Mouse (Mus musculus): ENCODE measurements around the gene Rbms2. TPM values are rescaled to one million over a fixed set of nuclear protein-coding genes. Genes with fewer than 3 reads are reported as not detected.
A peak's percentile ranks its signal among the peaks of the same experiment; 100 is the strongest.

The Rbms2 gene
- polyA plus RNA-seq, 1 experiment from 2014 or later = 27.0 TPM

DNA sequence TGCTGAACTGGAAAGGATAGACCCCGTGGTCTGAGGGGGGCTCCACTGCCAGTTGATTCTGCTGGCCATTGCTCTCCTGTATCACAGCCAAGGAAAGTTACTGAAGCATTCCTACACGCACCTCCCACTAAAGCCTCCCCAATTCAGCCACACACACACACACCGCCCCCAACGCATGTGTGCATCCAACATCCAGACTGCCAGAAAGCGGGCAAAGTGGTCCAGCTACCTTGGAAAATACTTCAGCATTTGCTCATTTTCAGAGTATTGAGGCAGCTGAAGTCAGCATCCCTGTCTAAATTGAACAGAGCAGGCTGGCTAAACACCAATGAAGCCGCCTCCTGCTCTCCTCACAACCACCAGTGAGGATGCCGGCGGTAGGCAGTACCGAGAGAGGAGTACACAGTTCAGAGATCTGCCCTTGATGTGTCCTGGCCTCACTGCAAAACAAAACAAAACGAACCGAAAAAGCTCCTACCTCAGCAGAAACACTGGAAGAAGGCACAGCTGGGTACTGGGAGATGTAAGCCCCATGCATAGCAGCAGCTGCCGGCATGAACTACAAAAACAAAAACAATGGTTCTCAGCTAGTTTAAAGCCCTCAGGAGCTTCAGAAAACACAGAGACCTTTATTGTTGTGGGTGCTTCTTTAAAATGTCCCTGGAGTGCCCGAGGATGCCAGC lies 46.3 kb downstream of the Rbms2 start:
- TF ChIP-seq CTCF (IDR thresholded peaks at IDR 0.05; ENCODE audit: low read depth) = no peak
- no peak overlapping the region for H3K4me3 ChIP-seq (replicated peaks; ENCODE audit: low read depth, low read length)
- no peaks in the 10 kb centered on the region for H3K4me1 ChIP-seq (replicated peaks; ENCODE audit: insufficient read depth, low read length)
- H3K27me3 ChIP-seq (ENCODE audit: insufficient read depth, low read length) = no peaks in the 10 kb centered on the region
- DNase-seq (ENCODE audit: low spot score) (peak; percentile 38), ATAC-seq (replicated peaks; ENCODE audit: low FRiP score, low read depth) (peak; percentile 18; the same call in 1 of the 2 replicates)
- H3K9me3 ChIP-seq (replicated peaks; ENCODE audit: low read length) = no peaks in the 10 kb centered on the region
- H3K4me2 ChIP-seq (ENCODE audit: low read length) = no peak overlapping the region
- WGBS = 38% methylated on average over 13 of the region's 13 CpGs
- H3K27ac ChIP-seq = peak overlapping the region; percentile 50; the same call in 1 of the 2 replicates
- H3K36me3 ChIP-seq (ENCODE audit: insufficient read depth, low read length) = peaks cover 55% of the 10 kb centered on the region; the same call in 1 of the 2 replicates
- no peak overlapping the region for H3K9ac ChIP-seq (ENCODE audit: low read depth, low read length)

DNA sequence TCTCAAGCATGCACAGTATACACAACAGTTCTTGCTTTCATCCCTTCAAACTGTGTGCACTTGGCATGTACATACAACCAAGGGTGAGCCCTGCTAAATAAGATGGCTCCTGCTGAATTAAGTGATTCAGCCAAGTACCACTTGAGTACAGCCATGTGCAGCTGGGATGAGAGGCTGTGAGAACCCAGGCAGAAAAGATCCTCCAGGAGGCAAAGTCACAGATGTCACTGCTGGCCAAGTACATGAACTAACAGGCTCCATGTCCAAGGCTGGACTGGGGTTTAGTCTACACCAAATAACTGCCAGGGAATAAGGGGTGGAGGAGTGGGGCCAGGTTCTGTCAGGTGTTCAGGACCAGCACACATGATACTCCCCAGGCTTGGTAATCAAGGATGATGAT lies 48.3 kb downstream of the Rbms2 start:
- Histone ChIP-seq H3K9me3 (replicated peaks; ENCODE audit: low read length) (no peaks in the 10 kb centered on the region), H3K9ac (ENCODE audit: low read depth, low read length) (no peak overlapping the region), H3K4me3 (replicated peaks; ENCODE audit: low read depth, low read length) (no peak overlapping the region), H3K27me3 (ENCODE audit: insufficient read depth, low read length) (no peaks in the 10 kb centered on the region), H3K27ac (no peak overlapping the region), H3K4me2 (ENCODE audit: low read length) (no peak overlapping the region), H3K4me1 (replicated peaks; ENCODE audit: insufficient read depth, low read length) (no peaks in the 10 kb centered on the region), H3K36me3 (ENCODE audit: insufficient read depth, low read length) (peaks cover 61% of the 10 kb centered on the region)
- no peak for DNase-seq (ENCODE audit: low spot score)
- TF ChIP-seq CTCF (IDR thresholded peaks at IDR 0.05; ENCODE audit: low read depth) = no peak
- ATAC-seq (replicated peaks; ENCODE audit: low FRiP score, low read depth) = no peak

DNA sequence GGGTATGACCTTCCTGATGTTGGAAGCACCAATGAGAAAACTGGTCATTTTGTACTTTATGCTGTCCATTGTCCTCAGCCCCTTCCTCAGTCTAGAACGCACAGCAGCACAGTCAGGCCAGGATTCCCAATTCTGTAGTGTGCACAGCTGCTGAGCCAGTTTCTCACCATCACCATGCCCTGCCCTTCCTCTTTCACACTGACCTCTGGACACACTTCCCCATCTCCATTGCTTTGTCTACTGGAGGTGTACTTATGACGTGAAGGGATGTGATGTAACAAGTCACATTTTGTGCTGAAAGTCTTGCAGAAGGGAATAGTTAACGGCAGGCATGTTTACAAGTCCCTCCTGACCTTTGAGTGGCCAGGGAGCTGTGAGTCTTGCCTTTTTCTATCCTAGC lies 48.8 kb downstream of the Rbms2 start:
- H3K9ac ChIP-seq (ENCODE audit: low read depth, low read length) = no peak overlapping the region
- ATAC-seq (replicated peaks; ENCODE audit: low FRiP score, low read depth) (no peak), DNase-seq (ENCODE audit: low spot score) (no peak)
- WGBS = 71% methylated on average over 3 of the region's 3 CpGs
- no peak overlapping the region for H3K4me2 ChIP-seq (ENCODE audit: low read length)
- no peak overlapping the region for H3K27ac ChIP-seq
- no peak for TF ChIP-seq CTCF (IDR thresholded peaks at IDR 0.05; ENCODE audit: low read depth)
- peaks cover 66% of the 10 kb centered on the region for H3K36me3 ChIP-seq (ENCODE audit: insufficient read depth, low read length)
- H3K9me3 ChIP-seq (replicated peaks; ENCODE audit: low read length) = no peaks in the 10 kb centered on the region
- no peaks in the 10 kb centered on the region for H3K27me3 ChIP-seq (ENCODE audit: insufficient read depth, low read length)
- no peak overlapping the region for H3K4me3 ChIP-seq (replicated peaks; ENCODE audit: low read depth, low read length)
- H3K4me1 ChIP-seq (replicated peaks; ENCODE audit: insufficient read depth, low read length) = no peaks in the 10 kb centered on the region

GRCm38 (mm10) chr10:128128143-128128542 lies 52.0 kb downstream of the Rbms2 start:
- no peak for TF ChIP-seq CTCF (IDR thresholded peaks at IDR 0.05; ENCODE audit: low read depth)
- 79% methylated on average over 8 of the region's 8 CpGs for WGBS
- H3K4me1 ChIP-seq (replicated peaks; ENCODE audit: insufficient read depth, low read length) = no peaks in the 10 kb centered on the region
- H3K27me3 ChIP-seq (ENCODE audit: insufficient read depth, low read length) = no peaks in the 10 kb centered on the region
- H3K4me3 ChIP-seq (replicated peaks; ENCODE audit: low read depth, low read length) = no peak overlapping the region
- no peaks in the 10 kb centered on the region for H3K9me3 ChIP-seq (replicated peaks; ENCODE audit: low read length)
- ATAC-seq (replicated peaks; ENCODE audit: low FRiP score, low read depth) (no peak), DNase-seq (ENCODE audit: low spot score) (no peak)
- H3K4me2 ChIP-seq (ENCODE audit: low read length) = no peak overlapping the region
- H3K36me3 ChIP-seq (ENCODE audit: insufficient read depth, low read length) = peaks cover 80% of the 10 kb centered on the region
- H3K27ac ChIP-seq = 0 out of 2 replicates have a peak overlapping the region, but pooled peaks have one; percentile 2
- no peak overlapping the region for H3K9ac ChIP-seq (ENCODE audit: low read depth, low read length)

GRCm38 (mm10) chr10:128127497-128127896 lies 52.6 kb downstream of the Rbms2 start:
- 72% methylated on average over 5 of the region's 5 CpGs for WGBS

GRCm38 (mm10) chr10:128125951-128126350 lies 54.1 kb downstream of the Rbms2 start:
- peaks cover 88% of the 10 kb centered on the region for H3K36me3 ChIP-seq (ENCODE audit: insufficient read depth, low read length)
- no peak for DNase-seq (ENCODE audit: low spot score)
- WGBS = 88% methylated on average over 14 of the region's 14 CpGs

More at GRCm38 (mm10) chr10:128127497-128127896, 52.6 kb downstream of the Rbms2 start:
- ATAC-seq (replicated peaks; ENCODE audit: low FRiP score, low read depth) (no peak), DNase-seq (ENCODE audit: low spot score) (no peak)
- no peak overlapping the region for H3K4me2 ChIP-seq (ENCODE audit: low read length)
- H3K9ac ChIP-seq (ENCODE audit: low read depth, low read length) = no peak overlapping the region
- H3K4me3 ChIP-seq (replicated peaks; ENCODE audit: low read depth, low read length) = no peak overlapping the region
- H3K36me3 ChIP-seq (ENCODE audit: insufficient read depth, low read length) = peaks cover 86% of the 10 kb centered on the region
- H3K9me3 ChIP-seq (replicated peaks; ENCODE audit: low read length) = no peaks in the 10 kb centered on the region
- no peak for TF ChIP-seq CTCF (IDR thresholded peaks at IDR 0.05; ENCODE audit: low read depth)
- H3K27ac ChIP-seq = 0 out of 2 replicates have a peak overlapping the region, but pooled peaks have one; percentile 2
- no peaks in the 10 kb centered on the region for H3K27me3 ChIP-seq (ENCODE audit: insufficient read depth, low read length)
- H3K4me1 ChIP-seq (replicated peaks; ENCODE audit: insufficient read depth, low read length) = no peaks in the 10 kb centered on the region

More at GRCm38 (mm10) chr10:128125951-128126350, 54.1 kb downstream of the Rbms2 start:
- Histone ChIP-seq H3K4me3 (replicated peaks; ENCODE audit: low read depth, low read length) (no peak overlapping the region), H3K27ac (no peak overlapping the region), H3K9ac (ENCODE audit: low read depth, low read length) (no peak overlapping the region), H3K4me2 (ENCODE audit: low read length) (no peak overlapping the region), H3K4me1 (replicated peaks; ENCODE audit: insufficient read depth, low read length) (no peaks in the 10 kb centered on the region), H3K9me3 (replicated peaks; ENCODE audit: low read length) (no peaks in the 10 kb centered on the region), H3K27me3 (ENCODE audit: insufficient read depth, low read length) (no peaks in the 10 kb centered on the region)
- no peak for TF ChIP-seq CTCF (IDR thresholded peaks at IDR 0.05; ENCODE audit: low read depth)
- ATAC-seq (replicated peaks; ENCODE audit: low FRiP score, low read depth) = no peak

Measured in kidney, postnatal 0 days (tissue).